Mouse (Mus musculus) right cerebral cortex, adult 2 months (tissue): Measurements from ENCODE around the gene Cyp4a12a.
"Not testable (repeated sequence)": the region's sequence is repeated elsewhere in the genome, so short reads cannot be mapped to it uniquely, and the experiment has no call there.

Experiments
- DNase-seq, 2 experiments: peaks; one replicate each; pipeline ENCODE4 v3.0.0; 2021 to 2022; ENCODE audit warnings: low spot score in 2 of 2

The Cyp4a12a gene

DNA sequence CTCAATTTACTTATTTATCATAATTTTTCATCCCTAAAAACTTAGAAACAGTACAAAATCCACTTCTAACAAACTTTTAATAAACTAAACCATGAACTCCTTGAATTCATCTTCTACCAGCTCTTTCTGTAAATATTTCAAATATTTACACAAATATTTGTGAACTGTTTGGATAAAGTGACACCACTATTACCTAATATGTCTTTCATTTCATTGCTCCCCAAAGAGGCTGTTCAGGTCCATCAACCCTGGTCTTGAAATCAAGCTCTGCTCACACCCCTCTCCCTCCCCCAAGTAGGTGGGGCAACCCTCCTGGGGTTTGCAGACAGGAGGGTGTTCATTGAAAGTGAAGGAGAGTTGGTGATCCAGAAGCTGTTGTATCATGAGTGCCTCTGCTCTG lies at the start of gene Cyp4a12a:
Gene Cyp4a12a, plus strand, starts transcription at position 301 of the 400 bp plus-strand sequence.
- not testable (repeated sequence) for DNase-seq

DNA sequence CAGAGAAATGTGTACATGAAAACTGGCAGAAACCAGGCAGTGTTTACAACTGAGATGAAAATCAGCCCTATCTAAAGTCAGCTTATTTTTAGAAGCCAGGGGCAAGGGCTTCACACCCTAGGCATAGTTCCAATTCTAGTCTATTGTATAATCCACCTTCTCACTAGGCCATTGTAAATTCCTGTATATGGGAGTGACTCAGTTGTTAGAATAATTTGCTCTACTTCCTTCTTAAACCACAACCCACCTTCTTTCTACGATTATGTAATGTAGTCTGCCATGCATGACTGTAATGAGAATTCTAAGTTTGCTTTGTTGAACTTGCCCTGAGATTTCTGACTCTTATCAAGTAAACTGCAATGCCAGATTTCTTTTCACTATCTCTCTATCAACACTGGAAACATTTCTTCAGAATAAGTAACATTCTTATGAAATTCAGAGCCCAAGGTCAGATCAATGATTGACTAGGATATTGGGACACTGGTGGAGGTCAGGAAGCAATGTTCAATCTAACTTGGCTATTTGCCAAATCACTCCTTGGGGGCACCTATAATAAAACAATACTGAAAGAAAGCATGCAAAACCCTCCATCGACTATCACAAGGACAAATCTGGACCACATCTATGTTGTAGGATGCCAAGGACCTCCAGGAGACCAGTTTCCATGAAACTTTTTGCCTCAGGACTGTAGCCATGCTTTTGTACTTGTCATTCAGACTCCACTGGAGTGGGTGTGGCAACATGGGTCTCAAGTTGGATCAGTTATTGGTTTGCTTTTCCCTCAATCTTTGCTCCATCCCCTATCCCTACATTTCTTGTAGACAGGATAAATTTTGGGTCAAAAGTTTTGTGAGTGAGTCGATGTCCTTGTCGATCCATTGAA lies 33.9 kb upstream of the Cyp4a12a start:
- not testable (repeated sequence) for DNase-seq

DNA sequence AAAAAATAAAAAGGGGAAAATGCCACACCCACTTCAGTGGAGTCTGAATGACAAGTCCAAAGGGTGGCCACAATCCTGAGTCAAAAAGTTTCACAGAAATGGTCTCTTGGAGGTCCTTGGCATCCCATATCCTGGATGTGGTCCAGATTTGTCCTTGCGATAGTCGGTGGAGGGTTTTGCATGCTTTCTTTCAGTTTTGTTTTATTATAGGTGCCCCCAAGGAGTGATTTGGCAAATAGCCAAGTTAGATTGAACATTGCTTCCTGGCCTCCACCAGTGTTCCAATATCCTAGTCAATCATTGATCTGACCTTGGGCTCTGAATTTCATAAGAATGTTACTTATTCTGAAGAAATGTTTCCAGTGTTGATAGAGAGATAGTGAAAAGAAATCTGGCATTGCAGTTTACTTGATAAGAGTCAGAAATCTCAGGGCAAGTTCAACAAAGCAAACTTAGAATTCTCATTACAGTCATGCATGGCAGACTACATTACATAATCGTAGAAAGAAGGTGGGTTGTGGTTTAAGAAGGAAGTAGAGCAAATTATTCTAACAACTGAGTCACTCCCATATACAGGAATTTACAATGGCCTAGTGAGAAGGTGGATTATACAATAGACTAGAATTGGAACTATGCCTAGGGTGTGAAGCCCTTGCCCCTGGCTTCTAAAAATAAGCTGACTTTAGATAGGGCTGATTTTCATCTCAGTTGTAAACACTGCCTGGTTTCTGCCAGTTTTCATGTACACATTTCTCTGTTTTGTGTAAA lies 20.4 kb upstream of the Cyp4a12a start:
- not testable (repeated sequence) for DNase-seq

DNA sequence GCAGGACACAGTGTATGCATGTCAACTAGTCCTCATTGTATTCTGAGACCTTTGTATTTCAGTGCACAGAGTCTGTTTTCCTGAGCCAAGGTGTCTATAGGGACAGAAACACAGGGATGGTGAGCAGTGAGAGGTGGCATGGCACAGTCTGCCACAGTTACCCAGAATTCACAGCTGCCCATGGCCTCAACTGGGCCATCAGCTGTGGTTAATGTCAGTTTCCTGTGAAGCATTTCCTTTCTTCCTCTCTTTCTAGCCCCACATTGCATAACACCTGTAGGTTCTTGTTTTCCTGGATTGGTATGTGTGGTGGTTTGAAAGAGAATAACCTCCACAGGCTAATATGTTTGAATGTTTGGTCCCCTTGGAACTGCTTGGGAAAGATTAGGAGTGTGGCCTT lies 18.5 kb upstream of the Cyp4a12a start:
- no peak for DNase-seq

DNA sequence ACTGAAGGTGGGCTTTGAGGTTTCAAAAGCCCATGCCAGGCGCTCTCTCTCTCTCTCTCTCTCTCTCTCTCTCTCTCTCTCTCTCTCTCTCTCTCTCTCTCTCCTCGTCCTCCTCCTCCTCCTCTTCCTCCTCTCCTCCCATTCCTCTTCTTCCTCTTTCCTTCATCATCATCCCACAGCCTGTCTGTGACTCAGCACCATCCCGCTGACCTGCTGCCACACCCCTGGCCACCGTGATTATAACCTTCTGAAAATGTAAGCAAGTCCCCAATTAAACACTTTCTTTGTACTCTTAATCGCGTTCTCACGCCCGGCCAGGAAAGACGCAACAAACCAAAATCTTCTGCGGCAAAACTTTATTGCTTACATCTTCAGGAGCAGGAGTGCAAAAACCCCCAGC lies 18.1 kb upstream of the Cyp4a12a start:
- DNase-seq: not testable (repeated sequence)

DNA sequence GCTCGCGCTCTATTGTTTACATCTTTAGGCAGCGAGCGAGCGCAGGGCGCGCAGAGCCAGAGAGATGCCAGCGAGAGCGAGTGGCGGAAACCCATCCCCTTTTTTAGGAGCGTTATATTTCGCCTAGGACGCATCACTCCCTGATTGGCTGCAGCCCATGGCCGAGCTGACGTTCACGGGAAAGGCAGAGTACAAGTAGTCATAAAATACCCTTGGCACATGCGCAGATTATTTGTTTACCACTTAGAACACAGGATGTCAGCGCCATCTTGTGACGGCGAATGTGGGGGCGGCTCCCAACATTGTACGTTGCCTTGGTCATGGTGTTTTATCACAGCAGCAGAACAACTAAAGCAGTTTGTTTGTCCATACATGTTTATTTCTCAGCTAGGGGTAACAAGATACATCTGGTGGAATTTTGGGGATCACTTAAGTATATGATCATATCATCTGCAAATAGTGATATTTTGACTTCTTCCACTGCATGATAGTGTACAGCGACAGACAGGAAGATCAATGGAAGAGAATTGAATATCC lies 17.5 kb upstream of the Cyp4a12a start:
- peak in 1 of 2 experiments; percentile 1 for DNase-seq

DNA sequence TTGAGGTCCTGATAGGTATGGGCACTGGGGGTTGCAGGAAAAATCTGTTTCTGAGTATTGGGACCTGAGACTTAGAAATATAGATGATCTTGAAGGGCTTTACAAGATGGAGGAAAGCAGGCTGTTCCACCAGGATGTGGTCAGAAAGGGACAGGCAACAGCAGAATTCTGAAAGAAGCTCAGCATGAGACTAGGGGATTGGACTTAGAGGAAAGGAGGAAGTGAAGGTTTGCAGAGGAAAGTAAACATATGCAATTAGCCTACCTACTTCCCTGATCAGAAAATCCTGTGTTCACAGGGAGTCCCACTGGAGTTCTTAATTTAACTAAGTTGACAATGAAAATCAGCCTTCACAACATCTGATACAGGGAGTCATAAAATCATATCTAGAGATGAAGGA lies 26.9 kb downstream of the Cyp4a12a start:
- DNase-seq: not testable (repeated sequence)

DNA sequence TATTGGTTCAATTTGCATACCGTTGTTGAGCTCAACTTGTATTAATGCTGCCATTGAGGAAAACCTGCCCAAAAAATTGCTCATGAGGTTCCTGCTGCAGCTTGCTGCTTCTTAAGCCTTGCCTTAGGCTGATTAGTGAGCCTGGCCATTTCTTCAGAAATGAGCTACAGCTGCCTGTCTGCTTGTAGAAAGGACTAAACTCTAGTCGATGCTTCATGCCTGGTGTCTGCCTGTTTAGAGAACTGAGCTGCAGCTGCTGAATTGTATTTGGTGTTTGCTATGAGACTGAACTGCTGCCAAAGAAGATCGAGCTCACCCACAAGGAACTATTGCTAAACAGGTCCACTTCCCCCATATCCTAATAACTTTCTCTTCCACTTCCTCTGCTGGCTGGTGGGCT lies 66.8 kb downstream of the Cyp4a12a start:
- DNase-seq: not testable (repeated sequence)

DNA sequence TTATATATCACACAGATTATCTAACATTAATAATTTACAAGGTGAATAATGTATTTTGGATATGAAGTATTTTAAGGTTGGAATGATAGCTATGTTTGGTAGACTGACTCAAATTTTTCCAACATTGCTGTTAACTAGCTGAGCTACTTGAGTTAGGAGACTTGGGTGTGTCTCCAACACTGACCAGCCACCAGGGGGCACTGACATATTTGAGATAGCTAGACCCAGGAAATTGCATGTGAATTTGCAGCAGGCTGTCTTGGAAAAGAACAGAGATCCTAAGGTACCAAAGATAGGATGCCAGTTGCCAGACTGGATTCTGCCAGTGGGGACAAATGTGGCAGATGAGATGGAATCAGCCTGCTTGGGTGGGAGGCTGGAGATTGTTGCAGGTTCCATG lies 69.2 kb downstream of the Cyp4a12a start:
- peak; percentile 1 to 2 for DNase-seq
